ENCODE assay signal across 8 mouse cellular contexts in genomic region chr11:54530391-54530790, GRCm38 (mm10). TPM values are rescaled to one million over a fixed set of nuclear protein-coding genes. Genes with fewer than 3 reads are reported as not detected.
DNase-seq lines count a peak whose midpoint lies in the region; ATAC-seq lines count a peak whose summit lies in the region.
"Had no signal": no experiment of that assay in that cellular context is flagged by ENCODE, and none has a peak within 500 bp of the region (broad histone marks: within the 10 kb centered on the region; RNA-seq: fewer than 3 reads in every experiment).

No protein-coding gene starts in this region.

- no peaks in the 10 kb centered on the region for H3K36me3 ChIP-seq in kidney, embryonic 14.5 days (ENCODE audit: control insufficient read depth, insufficient read depth, low read length)
- H3K36me3 ChIP-seq: neural tube, embryonic 12.5 days had no signal

- H3K4me3 ChIP-seq in kidney, embryonic 14.5 days (ENCODE audit: low read length), result no peak overlapping the region
- H3K4me3 ChIP-seq: neural tube, embryonic 12.5 days had no signal

- intact Hi-C loops in left cerebral cortex, postnatal 36 days (cut with DNase I), result loop anchor here (10.0 kb wide), 2 partner anchors 176 to 406 kb away; no protein-coding TSS in a partner anchor

- H3K9ac ChIP-seq in kidney, embryonic 14.5 days (ENCODE audit: low read depth, low read length), result no peak overlapping the region
- H3K9ac ChIP-seq: neural tube, embryonic 12.5 days had no signal

- H3K27me3 ChIP-seq in kidney, embryonic 14.5 days (ENCODE audit: control insufficient read depth, insufficient read depth, low read length), result no peaks in the 10 kb centered on the region
- H3K27me3 ChIP-seq: neural tube, embryonic 12.5 days had no signal

- H3K4me2 ChIP-seq in kidney, embryonic 14.5 days (replicated peaks; ENCODE audit: low read depth, low read length), result no peak overlapping the region
- H3K4me2 ChIP-seq: neural tube, embryonic 12.5 days had no signal

- H3K27ac ChIP-seq in kidney, embryonic 14.5 days (ENCODE audit: low read depth, low read length), result peak overlapping the region; percentile 3; the same call in 1 of the 2 replicates
- H3K27ac ChIP-seq: neural tube, embryonic 12.5 days had no signal

- H3K4me1 ChIP-seq in kidney, embryonic 14.5 days (ENCODE audit: control insufficient read depth, insufficient read depth, low read length), result no peaks in the 10 kb centered on the region
- H3K4me1 ChIP-seq: neural tube, embryonic 12.5 days had no signal

- no peaks in the 10 kb centered on the region for H3K9me3 ChIP-seq in kidney, embryonic 14.5 days (ENCODE audit: control insufficient read depth, low read length)
- H3K9me3 ChIP-seq: neural tube, embryonic 12.5 days had no signal

- DNase-seq in right cerebral cortex, postnatal 10 days (ENCODE audit: low spot score in 2 of 2), result peak; percentile 38 to 59
- no peak for DNase-seq in right cerebral cortex, adult 2 months (ENCODE audit: low spot score in 2 of 2)
- peak; percentile 25 for DNase-seq in heart, adult 8-10 months (ENCODE audit: low spot score)
- DNase-seq in skeletal muscle tissue, adult 2 months (ENCODE audit: low read depth, low spot score), result peak; percentile 18
- no peak for DNase-seq in left cerebral cortex, postnatal 36 days (ENCODE audit: low spot score in 2 of 2)
- no peak for DNase-seq in neural tube, embryonic 10.5 days (ENCODE audit: extremely low spot score, low spot score)

- WGBS in kidney, embryonic 14.5 days, result 63% methylated on average over 1 of the region's 1 CpGs

- no peak for ATAC-seq in kidney, embryonic 14.5 days (ENCODE audit: low FRiP score, low TSS enrichment)

RNA-seq across cellular contexts. Expression of gene Rapgef6, which starts 7.7 kb away (rescaled TPM):
- total RNA-seq in heart, adult 8-10 months (2022), result 10 to 100 TPM; 16.8 to 18.5 (median 17.1) TPM
- 19.4 and 35.8 TPM in 2 replicates for polyA plus RNA-seq in kidney, embryonic 14.5 days (2014; fragmentation: Nextera tagmentation; extraction: Ambion mirVana)
- total RNA-seq in left cerebral cortex, postnatal 36 days (2021), result 10 to 100 TPM; 28.7 to 38.7 TPM

Comparison
In these comparisons a context has a peak if more than half of its experiments do, and no peak if none do; other contexts are left out.
1. DNase-seq: peak in right cerebral cortex, postnatal 10 days (2 of 2), heart, adult 8-10 months (single experiment) and skeletal muscle tissue, adult 2 months (single experiment); none in right cerebral cortex, adult 2 months (0 of 2), left cerebral cortex, postnatal 36 days (0 of 2) and neural tube, embryonic 10.5 days (single experiment).